Mouse (Mus musculus): ENCODE results near the gene Neurl1b. TPM values are rescaled to one million over a fixed set of nuclear protein-coding genes. Genes with fewer than 3 reads are reported as not detected.

Gene Neurl1b
- total RNA-seq (2021): 10 to 100 TPM; 81.4 to 87.9 TPM

DNA sequence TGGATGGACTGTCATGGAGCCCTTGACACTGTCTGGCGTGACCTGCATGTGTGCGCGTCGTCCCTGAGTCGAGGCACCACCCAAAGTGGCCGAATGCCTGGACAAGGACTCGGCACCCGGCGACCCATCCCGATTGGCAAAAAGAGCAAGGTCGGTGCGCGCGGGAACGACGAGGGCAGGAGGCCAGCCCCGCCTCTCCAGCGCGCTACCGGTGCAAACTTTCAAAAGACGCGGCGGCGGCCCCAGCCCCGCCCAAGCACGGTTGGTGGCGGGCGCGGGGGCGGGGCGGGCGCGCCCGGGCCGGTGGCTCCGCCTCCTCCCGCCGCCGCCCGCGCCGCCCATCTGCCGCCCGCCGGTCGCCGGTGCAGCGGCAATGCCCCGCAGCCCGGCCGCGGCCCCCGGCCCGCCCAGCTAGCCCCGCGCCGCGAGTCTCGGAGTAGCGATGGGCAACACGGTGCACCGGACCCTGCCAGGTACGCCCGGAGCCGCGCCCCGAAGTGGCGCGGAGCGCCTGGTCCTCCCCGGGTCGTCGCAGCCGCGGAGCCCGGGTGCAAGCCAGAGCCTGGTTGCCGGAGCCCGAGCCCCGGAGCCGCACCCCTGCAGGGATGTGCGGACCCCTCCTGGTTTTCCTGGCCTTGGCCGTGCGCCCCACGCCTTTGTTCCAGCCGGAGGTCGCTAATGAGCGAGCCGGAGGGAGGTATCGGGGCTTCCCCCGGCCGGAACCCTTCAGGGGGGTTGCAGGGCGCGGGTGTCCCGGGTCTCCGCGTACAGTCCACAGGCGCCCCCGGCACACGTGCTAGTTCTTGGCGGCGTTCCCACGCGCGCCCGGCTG, at the start of gene Neurl1b:
Gene Neurl1b, plus strand, starts transcription at position 307 of the 832 bp plus-strand sequence.
- peak; percentile 72 for DNase-seq

DNA sequence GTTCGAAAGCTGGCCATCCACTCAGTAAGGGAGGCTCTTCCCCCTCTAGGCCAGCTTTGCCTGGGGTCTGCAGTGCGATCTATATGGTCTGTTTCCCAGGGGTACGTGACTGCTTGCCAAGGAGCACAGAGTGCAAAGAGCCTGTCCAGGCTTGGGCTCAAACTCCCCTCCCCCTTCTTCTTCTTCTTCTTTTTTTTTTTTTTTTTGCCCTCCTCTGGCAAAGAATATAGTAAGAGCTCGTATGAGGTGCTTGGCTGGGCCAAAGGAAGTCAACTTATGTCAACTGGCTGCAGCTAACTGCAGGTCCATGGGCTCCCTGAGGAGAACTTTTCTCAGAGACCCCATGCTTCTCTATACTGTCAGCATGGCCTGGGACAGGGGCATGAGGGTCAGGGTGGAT, 47.8 kb upstream of the Neurl1b start:
- no peak for DNase-seq

DNA sequence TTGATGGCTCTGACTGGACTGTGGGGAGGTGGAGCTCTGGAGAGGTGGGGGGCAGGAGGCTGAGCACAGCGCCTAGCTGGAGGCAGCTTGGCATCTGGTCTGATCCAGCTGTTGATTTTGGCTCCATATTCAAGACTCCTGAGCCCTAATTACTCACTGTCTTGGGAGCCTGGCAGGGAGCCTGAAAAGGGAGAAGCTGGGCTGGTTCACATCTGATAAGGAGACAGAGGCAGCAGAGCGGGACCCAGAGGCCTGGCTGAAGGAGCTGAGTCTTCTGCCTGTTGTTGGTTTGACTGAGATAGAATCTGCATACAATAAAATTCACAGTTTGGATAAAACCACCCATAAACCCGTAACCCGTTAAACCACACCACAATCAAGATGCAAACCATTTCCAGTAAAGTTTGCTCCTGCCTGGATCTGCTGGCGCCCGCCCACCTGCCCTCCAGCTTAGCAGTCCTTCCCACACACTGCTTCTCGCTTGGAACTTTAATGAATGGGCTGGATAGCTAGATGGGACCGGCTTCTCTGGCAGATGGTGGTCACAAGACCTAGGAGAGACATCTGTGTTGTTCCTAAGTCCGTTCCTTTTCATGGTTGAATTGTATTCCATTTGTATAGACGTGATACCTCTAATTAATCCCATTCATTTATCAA, 46.2 kb upstream of the Neurl1b start:
- peak; percentile 66 for DNase-seq

DNA sequence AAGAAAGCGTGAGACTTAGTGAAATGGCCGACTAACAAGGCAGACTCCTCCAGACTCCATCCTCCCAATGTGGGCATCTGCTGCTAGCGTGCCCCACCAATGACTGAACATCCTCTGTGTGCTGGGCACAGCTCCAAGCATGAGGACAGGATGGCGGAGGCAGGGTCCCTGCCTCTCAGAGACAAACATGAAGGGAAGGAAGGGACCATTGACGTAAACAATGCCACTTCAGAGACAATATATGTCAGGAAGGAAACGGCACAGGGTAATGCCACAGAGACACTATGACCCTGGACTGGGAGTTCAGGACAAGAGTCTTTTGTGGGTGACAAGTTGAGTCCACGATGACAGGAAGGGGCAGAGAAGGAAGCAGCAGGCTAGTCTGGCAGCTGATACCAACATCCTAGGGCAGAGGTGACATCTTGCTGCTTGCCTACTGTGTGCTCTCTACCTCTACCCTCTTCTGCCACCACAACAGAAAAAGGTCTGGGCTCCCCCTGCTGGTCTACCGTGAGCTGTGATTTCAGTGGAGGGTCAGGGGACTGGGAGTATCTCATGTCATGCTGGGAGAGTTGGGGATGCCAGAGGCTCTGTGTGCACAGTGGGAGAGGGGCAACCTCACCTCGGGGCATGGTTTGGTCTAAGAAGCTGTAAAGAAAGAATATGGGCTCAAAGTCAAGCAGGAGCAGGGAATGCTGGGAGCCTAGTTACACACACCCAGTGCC, 43.9 kb upstream of the Neurl1b start:
- DNase-seq: peak; percentile 72

DNA sequence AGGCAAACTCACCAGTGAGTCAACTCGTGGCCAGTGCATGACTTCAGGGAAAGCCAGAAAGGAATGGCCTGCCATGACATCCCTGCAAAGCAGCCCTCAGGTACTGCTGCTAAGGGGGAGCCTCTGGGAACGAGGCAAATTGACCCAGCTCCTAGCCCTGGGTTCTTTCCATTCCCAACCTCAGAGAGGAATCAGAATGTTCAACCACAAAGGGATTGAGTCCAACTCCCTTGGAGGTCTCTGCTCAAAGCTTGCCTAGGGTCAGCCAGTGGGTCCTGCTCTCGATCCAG, 43.4 kb upstream of the Neurl1b start:
- DNase-seq: no peak

DNA sequence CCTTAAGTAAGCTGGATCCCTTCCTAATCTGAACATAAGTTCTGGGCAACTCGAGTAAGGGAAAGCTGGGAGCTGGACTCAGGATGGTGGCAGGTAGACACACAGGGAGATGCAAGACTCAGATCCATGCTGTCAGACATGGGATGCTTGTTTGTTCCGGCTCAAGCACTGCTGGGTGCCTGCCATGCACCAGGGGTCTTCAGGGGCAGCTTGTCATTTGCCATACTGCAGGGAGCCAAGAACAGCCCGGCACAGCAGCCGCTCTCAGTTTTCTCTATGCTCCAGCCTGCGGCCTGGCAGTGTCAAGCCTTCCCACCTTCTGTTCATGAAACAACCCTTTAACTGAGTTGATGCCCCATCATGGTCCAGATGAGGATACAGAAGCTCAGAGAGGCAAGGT, 41.4 kb upstream of the Neurl1b start:
- DNase-seq: no peak

DNA sequence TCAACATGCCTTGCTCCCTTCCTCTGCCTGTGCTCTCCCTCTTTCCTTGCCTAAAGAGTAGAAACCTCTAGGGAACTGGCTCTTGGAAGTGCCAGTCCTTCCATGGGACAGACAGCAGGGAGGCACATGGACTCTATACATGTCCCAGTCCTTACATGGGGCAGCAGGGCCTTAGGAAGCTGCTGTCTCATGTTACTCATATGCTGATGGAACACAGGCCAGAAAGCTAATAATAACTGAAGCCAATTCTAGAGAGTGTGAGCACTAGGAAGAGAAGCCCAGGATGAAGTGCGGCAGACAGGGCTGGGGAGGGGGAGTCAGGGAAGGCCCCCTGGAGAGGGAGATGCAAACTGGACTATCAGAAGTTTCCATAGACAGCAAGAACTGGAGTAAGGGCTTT, 38.2 kb upstream of the Neurl1b start:
- DNase-seq: no peak

DNA sequence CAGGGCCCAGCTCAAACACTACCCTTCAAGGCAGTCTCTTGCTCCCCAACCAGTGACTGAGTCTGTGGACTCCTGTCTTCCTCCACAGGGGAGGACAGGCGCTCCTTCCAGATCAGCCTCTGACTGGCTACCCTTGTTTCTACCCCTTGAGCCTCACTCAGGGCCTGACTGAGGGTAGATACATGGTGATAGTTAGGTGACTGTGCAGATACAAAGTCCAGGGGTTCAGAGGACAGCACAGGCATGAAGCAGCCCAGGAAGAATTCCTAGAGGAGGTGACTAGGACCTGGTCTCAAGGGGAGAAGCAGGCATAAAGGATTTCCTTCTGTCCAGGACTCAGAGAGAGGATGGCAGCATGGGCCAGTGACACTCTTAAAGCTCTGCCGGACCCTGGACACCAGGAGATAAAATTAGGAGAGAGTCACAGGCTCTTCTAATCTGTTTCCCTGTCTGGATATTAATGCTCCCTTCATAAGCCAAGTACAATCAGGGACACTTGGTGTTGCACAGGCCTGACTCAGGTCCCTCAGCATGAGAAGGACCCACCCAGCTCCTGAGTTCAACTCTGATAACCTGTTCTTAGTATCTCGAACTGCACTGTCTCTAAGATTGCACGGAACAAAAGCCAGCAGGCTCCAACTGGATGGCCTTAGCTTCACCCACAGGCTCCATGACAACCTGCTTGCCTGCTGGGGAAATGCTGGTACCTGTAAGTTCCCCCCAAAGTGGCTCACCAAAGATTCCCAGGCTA, 37.5 kb upstream of the Neurl1b start:
- DNase-seq: no peak

DNA sequence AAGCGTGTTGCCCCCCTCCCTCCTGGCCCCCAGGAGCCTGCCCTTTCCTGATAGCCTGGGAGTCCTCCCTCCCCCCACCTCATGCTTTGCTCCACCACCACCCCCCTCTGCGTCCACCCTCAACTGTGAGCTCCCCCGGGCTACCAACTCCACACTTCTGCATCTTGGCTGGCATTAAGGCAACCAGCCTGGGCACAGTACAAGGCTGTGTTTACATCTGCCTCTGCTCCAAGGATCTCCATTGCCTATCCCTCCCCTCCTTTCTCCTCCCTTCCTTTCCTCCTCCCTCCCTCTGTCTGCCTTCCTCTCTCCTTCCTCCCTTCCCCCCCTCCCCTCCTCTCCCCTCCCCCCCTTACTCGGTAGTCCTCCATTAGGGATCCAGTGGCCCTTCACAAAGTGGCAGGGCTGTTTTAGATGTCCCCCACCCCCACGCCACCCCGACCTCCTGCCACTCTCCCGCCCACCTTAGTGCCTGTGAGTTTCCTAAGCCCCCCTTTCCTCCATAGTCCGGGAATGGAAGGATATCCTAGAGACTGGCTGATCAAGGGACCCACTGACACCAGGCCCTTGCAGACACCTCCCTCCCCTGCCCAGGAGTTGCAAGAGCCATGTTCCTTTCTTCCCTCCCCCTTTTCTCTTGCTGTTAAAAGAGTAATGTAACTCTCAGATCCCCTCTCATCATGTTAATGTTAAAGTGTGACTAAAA, 34.2 kb upstream of the Neurl1b start:
- no peak for DNase-seq

DNA sequence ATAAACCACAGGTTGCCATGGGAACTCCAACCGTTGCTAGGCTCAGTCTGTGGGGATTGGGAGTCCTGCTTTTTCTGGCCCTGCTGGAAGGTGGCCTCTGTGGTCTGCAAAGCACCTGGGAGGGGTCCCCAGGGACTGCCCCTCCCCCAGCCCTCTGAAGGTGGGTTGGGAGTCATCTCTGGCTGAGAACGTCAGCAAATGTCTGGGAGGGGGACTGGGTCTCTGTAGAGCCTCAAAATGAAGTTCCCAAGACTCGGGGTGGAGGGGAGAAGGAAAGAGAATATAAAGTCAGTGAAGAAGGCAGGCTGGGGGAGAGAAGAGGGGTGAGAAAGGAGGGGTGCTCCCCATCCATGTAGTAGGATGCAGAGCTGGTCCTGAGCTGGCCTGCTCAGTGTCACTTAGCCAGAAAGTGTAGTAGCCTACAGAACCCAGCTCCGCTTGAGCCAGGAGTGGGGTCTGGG, 33.6 kb upstream of the Neurl1b start:
- no peak for DNase-seq

DNA sequence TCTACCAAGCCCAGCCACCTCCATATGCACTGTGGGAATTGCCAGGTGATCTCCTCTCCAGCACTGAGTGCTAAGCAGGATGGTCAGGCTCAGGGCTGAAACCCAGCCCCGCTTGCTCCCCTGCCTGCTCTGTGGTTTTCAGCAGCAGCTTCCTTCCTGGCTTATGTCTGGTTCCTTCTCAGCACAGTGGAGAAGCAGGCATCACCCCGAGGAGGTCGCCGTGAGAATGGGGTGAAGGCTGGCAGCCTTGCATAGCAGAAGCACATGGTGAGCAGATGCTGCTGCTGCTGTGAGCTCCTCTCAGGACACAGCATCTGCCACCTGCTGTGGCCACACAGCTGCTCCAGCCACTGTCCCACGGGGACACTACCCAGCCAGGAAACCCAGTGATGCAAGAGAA, 33.0 kb upstream of the Neurl1b start:
- DNase-seq: no peak

DNA sequence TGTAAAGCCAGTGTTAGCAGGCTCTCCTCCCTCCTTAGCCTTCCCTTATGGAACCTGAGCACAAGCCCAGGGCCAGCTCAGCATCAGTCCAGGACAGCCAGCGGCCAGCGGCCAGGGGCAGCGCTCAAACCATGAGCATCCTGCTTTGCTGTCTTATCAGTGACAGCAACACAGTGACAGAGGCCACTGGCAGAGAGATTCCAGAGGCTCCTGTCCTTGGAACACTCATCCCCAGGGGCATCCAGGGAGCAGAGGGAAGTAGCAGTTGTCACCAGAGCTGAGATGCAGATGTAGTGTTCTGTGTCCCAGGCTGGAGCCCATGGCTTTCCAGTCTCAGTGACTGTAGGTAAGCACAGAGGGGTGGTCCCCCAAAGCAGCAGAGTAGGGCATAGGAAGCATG, 32.5 kb upstream of the Neurl1b start:
- DNase-seq: no peak

DNA sequence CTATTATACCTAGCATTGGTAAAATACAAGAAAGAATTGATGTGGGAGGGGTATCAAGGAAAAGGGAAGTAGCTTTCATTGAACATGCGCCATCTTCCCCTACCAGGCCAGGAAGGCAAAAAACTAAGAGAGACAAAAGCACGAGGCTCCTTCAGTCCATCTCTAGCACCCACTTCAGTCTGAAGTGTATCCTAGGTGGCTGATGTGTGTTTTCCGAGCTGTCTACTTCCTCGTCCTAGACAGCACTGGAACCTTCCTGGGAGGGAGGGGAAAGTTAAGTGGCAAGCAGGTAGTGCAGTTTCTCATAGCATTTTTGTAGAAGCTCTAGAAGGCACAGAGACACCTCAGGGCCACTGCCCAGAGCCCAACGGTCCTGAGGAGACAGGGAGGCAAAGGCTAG, 31.9 kb upstream of the Neurl1b start:
- no peak for DNase-seq

DNA sequence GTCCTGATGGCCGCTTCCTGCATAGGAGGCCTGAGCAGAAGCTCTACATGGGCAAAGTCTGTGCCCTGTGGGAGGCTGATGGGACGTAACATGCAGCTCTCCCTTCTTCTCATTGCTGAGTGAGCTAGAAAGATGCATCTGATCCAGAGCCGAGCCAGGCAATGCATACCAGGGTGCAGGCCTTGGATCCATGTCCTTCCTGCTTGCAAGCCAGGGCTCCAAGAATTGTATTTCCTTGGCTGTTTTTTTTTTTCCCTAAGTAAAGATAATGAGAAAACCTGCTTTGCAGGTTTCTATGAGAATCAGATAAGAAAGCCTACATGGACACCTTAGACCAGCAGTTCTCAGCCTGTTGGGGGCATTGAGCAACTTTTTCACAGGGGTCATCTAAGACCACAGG, 30.5 kb upstream of the Neurl1b start:
- DNase-seq: no peak

DNA sequence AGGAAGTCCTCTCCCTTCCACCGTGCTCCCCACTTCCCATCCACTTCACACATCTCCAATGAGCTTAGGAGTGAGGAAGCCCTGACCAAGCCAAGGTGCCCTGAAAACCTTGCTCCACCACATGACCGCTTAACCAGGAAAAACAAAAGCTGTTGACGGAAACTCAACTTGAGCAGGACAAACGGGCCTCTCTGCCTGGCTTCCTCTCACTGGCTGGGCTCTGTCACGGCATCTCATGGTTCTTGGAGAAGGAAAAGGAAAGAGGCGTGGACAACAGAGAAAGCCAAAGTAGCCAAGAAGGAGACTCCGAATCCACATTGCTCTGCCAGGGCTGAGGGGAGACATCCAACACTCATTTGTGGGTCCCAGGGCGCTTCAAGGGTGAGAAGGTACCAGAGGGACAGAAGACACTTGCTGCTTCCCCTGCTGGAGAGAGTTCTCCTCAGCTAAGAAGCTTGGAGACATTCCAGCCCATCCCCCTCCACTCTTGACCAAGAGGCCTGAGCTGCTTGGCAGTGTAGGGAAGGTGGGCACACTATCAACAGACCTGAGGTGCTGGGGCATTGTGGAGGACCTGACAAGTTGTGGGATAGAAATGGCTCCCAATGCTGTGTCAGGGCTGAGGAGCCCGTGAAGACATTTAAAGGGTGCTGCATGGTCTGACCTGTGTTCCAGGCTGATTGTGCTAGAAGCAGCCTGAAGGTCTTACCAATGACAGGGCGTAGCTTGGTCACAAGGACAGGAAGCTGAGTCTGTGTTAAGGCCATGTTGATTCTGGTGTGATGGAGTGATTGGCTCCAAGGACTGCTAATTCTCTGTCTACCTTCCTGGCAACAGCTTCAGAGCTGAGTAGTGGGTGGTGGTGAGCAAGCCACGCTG, 29.1 kb upstream of the Neurl1b start:
- peak; percentile 41 for DNase-seq

DNA sequence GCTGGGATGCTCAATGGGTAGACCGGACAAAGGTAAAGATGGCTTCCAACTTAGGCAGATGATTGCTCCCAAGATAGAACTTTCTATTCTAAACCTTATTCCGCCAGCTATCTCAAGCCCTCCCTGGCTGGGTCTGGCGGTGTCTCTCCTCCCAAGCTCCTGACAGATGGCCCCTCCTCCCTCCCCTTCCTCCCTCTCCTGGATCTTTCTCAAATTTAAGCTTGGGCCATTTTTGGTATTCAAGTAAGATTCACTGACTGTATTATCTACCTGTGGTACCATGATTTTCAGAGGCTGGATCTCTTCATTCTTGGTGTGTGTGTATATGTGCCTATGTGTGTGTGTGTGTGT, 28.5 kb upstream of the Neurl1b start:
- DNase-seq: no peak

DNA sequence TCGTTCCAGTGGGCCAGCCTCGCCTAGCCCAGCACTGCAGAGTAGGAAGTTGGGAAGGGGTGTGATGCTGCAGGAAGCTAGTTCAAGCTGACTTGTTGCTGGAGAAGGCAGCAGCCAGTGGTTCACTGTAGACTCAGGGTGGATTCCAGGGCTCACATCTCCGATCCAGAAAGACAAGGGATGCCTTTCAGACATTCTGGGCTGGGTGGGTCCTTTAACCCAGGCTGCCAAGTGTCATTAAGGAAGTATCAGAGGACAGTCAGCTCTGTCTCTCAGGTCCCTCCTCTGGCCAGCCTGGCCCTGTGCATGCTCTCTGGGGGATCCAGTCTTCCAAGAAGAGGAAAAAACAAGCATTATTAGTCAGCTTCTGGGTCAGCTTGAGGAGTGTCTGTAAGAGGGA, 26.5 kb upstream of the Neurl1b start:
- no peak for DNase-seq

DNA sequence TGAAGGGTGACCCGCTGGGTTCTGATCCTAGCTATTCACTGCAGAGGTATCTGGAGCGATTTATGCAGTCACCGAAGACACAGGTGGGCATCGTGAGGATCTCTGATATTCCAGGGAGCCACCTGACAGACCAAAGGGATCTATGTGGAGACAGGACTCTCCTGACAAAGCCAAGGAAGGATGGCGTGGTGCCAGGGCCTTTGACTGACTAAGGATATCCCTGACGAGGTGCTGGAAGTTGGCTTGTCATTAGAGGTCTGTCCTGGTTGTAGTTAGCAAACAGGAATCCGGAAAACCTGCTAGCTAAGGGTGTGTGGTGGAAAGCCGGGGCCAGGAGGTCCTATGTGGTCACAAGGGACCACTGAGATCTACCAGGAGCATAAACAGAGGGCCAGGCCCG, 25.4 kb upstream of the Neurl1b start:
- peak; percentile 58 for DNase-seq

DNA sequence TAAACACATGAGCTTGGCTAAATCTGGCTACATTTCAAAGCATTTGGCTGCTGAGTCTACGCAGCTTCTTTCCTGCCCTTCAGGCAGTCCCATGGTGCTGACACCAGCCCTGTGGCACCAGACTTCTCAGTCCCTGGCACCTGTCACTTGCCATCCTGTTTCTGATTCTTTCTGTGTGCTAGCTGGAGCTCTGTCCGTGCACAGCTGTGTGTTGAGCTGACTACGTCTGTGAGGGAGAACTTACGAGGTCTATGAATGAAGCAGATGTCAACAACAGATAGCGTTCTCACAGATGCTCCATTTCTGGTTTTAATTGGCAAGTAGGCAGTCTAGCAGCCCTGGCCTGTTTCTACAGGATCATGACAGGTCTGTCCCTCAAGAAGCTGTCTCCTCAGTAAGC, 24.0 kb upstream of the Neurl1b start:
- no peak for DNase-seq

DNA sequence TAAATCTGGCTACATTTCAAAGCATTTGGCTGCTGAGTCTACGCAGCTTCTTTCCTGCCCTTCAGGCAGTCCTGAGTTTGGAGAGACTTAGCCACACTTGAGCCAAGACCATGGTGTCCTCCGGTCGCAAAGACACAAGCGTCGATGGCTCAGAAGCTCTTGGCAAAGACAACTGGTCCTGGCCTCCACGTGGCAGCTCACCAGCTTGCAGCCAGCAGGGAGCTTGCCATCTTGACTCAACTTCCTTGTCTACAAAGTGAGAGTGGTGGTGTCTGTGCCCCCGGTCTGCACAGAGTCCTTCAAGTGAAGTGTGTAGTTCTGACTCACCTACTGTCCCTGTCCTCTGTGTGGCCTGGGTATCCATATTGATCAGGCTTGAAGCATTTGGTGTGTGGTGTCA, 22.3 kb upstream of the Neurl1b start:
- no peak for DNase-seq

DNA sequence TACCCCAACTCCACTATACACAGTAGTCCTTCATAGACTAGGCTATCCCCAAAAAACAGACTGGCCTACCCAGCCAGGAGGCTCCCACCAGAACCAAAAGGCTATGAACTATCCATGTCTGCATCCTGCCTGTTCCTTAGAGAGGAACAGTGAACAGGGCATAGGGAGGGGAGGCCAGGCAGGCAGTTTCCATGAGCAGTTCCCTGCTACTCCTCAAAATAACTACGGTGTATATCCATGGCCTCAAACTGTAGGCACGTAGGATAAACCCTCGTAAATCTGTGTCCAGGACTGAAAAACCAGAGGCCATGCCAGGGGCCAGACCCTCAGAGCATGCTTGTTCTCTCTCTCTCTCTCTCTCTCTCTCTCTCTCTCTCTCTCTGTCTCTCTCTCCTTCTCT, 17.9 kb upstream of the Neurl1b start:
- no peak for DNase-seq
